Mouse (Mus musculus): ENCODE results near the gene Trim33. TPM values are rescaled to one million over a fixed set of nuclear protein-coding genes. Genes with fewer than 3 reads are reported as not detected.

The Trim33 gene
- polyA plus RNA-seq, 1 experiment from 2014 or later, result 36.3 TPM

DNA sequence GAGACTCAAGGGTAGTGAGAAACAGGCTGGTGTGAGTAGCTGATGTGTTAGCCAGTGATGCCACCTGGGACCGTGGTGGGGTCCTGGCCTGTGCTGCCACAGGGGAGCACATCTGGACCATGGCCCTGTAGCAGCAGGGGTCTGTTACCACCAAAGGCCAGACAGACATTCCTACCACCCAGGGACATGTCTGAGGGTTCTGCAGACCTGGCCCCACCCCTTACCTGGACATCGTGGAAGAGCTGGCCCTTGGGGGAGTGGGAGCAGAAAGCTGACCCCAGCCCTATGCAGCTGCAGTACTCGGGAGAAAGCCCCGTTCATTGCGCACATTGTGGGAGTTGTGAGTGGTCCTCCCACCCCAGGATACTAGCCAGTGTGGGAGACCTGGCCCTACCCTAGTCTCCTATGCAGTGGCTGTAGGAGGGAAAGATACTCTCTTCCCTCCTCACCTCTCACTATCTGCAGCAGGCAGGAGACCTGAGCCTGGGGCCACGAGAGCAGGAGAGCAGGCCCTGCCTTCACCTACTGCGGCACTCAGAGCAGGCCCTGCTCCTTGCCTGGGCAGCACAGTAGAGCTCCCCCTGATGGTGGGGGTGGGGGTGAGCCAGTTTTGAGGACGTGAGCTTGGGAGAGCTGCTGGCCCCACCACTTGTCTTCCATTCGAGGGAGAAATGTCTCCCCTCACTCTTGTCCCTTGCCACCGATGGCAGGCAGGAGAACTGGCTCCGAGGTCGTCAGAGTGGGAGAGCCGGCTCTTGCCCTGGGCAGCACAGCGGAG lies 114.4 kb downstream of the Trim33 start:
- H3K4me1 ChIP-seq, result peaks cover 11% of the 10 kb centered on the region
- no peaks in the 10 kb centered on the region for H3K9me3 ChIP-seq (replicated peaks)
- no peaks in the 10 kb centered on the region for H3K27me3 ChIP-seq (ENCODE audit: low read depth, poor library complexity, severe bottlenecking)
- H3K36me3 ChIP-seq, result no peaks in the 10 kb centered on the region
- WGBS, result 83% methylated on average over 14 of the region's 14 CpGs
- DNase-seq (ENCODE audit: low spot score), result no peak
- H3K4me3 ChIP-seq, result no peak overlapping the region
- H3K27ac ChIP-seq, result peak overlapping the region; percentile 63

DNA sequence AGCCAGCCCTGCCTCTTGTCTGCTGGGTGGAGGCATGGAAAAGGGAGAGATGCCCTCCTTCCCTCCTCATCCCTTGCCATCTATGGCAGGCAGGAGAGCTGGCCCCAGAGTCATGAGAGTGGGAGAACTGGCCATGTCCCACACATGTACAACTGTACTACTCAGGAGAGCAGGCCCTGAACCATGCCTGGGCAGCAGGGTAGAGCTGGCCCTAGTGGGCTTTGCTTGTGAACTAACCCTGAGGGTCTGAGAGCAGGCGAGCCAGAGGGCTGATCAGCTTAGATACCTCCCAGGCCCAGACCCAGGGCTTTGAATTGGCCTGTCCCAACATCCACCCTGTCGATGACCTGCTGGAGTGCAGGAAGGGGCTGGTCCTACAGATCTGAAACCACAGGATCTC lies 115.0 kb downstream of the Trim33 start:
- H3K27ac ChIP-seq, result peak overlapping the region; percentile 63
- H3K27me3 ChIP-seq (ENCODE audit: low read depth, poor library complexity, severe bottlenecking), result no peaks in the 10 kb centered on the region
- no peak overlapping the region for H3K4me3 ChIP-seq
- DNase-seq (ENCODE audit: low spot score), result no peak
- H3K9me3 ChIP-seq (replicated peaks), result no peaks in the 10 kb centered on the region
- no peaks in the 10 kb centered on the region for H3K36me3 ChIP-seq
- 87% methylated on average over 2 of the region's 2 CpGs for WGBS
- peaks cover 11% of the 10 kb centered on the region for H3K4me1 ChIP-seq

DNA sequence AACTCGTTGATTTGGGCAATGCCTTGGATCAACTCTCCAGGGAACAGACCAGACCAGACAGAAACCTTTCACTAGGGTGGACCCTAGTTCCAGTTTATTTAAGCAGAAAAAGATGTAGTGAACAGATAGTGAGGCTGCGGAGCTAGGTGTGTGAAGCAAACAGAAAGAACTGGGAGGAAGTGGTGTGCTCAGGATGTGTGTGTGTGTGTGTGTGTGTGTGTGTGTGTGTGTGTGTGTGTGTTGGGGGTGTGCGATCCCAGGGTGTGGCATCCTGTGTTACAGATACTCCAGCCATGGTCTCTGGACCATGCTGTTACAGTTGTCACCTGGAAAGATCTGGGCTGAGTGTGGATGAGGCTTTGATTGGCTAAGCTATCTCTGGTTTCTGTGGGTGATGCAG lies 118.4 kb downstream of the Trim33 start:
- H3K27me3 ChIP-seq (ENCODE audit: low read depth, poor library complexity, severe bottlenecking), result no peaks in the 10 kb centered on the region
- no peak overlapping the region for H3K27ac ChIP-seq
- H3K9me3 ChIP-seq (replicated peaks), result no peaks in the 10 kb centered on the region
- no peak for DNase-seq (ENCODE audit: low spot score)
- H3K36me3 ChIP-seq, result no peaks in the 10 kb centered on the region
- peaks cover 11% of the 10 kb centered on the region for H3K4me1 ChIP-seq
- 89% methylated on average over 3 of the region's 3 CpGs for WGBS
- H3K4me3 ChIP-seq, result no peak overlapping the region

- 90% methylated on average over 6 of the region's 6 CpGs for WGBS
- no peaks in the 10 kb centered on the region for H3K36me3 ChIP-seq
- no peaks in the 10 kb centered on the region for H3K9me3 ChIP-seq (replicated peaks)
- H3K27ac ChIP-seq, result no peak overlapping the region
- H3K4me1 ChIP-seq, result no peaks in the 10 kb centered on the region
- DNase-seq (ENCODE audit: low spot score), result no peak
- no peak overlapping the region for H3K4me3 ChIP-seq
- H3K27me3 ChIP-seq (ENCODE audit: low read depth, poor library complexity, severe bottlenecking), result no peaks in the 10 kb centered on the region
Measured at GRCm38 (mm10) chr3:103400807-103401206, 121.7 kb downstream of the Trim33 start.

DNA sequence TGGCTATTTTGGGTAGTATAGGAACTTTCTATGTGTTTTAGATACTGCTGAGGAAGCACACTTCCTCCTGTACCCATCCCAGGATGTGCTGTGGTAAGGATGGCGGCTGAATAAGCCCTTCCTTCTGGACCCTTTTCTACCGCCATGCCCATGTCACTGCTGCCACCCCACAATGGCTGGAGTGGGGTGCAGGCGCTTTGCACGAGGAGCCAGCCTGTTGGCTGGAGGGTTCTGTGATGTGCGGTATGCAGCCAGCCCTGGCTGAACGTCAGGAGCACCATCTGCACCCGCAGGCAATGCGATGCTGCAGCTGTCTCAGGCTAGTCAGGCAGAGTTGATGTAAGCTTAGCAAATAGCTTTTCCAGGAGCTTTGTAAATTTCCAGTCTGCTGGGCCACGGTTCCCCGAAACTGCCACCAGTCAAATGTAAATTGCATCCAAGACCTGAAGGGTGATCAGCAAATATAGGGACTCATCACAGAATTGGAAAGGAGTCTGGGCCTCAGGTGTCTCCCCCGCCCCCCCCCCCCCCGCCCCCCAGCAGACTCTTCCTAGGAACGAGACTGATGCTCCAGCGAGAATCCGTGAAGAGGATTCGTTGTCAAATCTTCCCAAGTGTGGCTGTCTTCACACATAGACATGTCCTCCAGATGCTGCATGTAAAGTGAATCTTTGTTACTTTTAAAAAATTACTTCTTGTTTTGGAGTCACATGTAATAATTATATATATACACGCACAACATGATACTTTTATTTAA lies 122.4 kb downstream of the Trim33 start:
- H3K36me3 ChIP-seq, result no peaks in the 10 kb centered on the region
- DNase-seq (ENCODE audit: low spot score), result no peak
- no peaks in the 10 kb centered on the region for H3K27me3 ChIP-seq (ENCODE audit: low read depth, poor library complexity, severe bottlenecking)
- H3K4me3 ChIP-seq, result no peak overlapping the region
- no peaks in the 10 kb centered on the region for H3K9me3 ChIP-seq (replicated peaks)
- WGBS, result 57% methylated on average over 17 of the region's 17 CpGs
- H3K4me1 ChIP-seq, result no peaks in the 10 kb centered on the region
- no peak overlapping the region for H3K27ac ChIP-seq

DNA sequence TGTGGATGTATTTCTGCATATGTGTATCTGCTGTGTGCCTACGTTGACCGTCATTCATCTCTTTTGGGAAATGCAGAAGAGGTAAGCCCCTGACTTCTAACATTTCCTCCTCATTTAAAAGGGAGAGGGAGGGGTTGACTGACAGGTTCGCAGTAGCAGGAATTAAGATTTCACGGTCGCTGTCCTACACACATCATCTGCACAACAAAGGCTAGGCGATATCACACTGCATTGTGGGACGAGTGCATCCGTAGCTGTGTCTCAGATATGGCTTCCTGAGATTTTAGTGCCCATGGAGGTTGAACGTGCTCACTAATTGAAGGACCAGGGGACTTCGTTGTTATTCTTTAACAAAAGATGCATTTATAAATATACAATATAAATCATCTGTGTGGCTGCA lies 123.1 kb downstream of the Trim33 start:
- peaks cover 4% of the 10 kb centered on the region for H3K4me1 ChIP-seq
- H3K27me3 ChIP-seq (ENCODE audit: low read depth, poor library complexity, severe bottlenecking), result no peaks in the 10 kb centered on the region
- DNase-seq (ENCODE audit: low spot score), result no peak
- 65% methylated on average over 10 of the region's 10 CpGs for WGBS
- H3K27ac ChIP-seq, result no peak overlapping the region
- no peak overlapping the region for H3K4me3 ChIP-seq
- H3K9me3 ChIP-seq (replicated peaks), result no peaks in the 10 kb centered on the region
- no peaks in the 10 kb centered on the region for H3K36me3 ChIP-seq

DNA sequence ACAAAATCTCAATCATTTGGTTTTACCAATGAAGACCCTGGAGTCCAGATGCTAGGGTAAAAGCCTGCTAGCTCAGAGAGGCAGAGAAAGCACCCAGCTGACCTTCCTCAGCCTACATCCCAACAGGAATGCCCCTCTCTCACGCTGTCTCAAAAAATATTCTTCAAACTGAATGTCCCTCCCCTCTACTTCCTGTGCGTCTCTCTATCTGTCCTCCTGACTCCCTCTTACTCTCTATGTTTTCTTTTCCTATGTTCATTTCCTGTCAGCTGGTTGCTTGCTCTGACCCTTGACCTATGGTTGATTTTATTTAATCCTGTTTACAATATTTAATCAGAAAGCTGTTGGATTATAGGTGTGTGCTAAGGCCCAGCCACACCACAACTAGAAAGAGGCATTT lies 126.0 kb downstream of the Trim33 start:
- WGBS, result 74% methylated on average over 2 of the region's 2 CpGs
- no peaks in the 10 kb centered on the region for H3K9me3 ChIP-seq (replicated peaks)
- no peak overlapping the region for H3K4me3 ChIP-seq
- no peaks in the 10 kb centered on the region for H3K27me3 ChIP-seq (ENCODE audit: low read depth, poor library complexity, severe bottlenecking)
- DNase-seq (ENCODE audit: low spot score), result no peak
- no peak overlapping the region for H3K27ac ChIP-seq
- peaks cover 4% of the 10 kb centered on the region for H3K4me1 ChIP-seq
- H3K36me3 ChIP-seq, result no peaks in the 10 kb centered on the region

GRCm38 (mm10) chr3:103405871-103406765 lies 127.0 kb downstream of the Trim33 start:
- no peak for DNase-seq (ENCODE audit: low spot score)
- no peaks in the 10 kb centered on the region for H3K27me3 ChIP-seq (ENCODE audit: low read depth, poor library complexity, severe bottlenecking)
- no peaks in the 10 kb centered on the region for H3K9me3 ChIP-seq (replicated peaks)
- H3K4me1 ChIP-seq, result peaks cover 4% of the 10 kb centered on the region
- no peak overlapping the region for H3K4me3 ChIP-seq
- 0 out of 2 replicates have a peak overlapping the region, but pooled peaks have one; percentile 23 for H3K27ac ChIP-seq
- WGBS, result 85% methylated on average over 11 of the region's 11 CpGs
- no peaks in the 10 kb centered on the region for H3K36me3 ChIP-seq

Other genes starting within 250 kb of the Trim33 start
- gene Nras, start 221.0 kb upstream of the Trim33 start, polyA plus RNA-seq (2016; fragmentation: Nextera tagmentation; extraction: Ambion mirVana), result 123 and 134 TPM in 2 replicates
- gene Ampd1, start 205.3 kb upstream of the Trim33 start, polyA plus RNA-seq (2016; fragmentation: Nextera tagmentation; extraction: Ambion mirVana), result 0.10 TPM in 1 of 2 replicates, not detected in the other
- gene Dennd2c, start 176.7 kb upstream of the Trim33 start, polyA plus RNA-seq (2016; fragmentation: Nextera tagmentation; extraction: Ambion mirVana), result 1.7 and 3.1 TPM in 2 replicates
- 234 and 238 TPM in 2 replicates for gene Bcas2, start 107.6 kb upstream of the Trim33 start, polyA plus RNA-seq (2016; fragmentation: Nextera tagmentation; extraction: Ambion mirVana)